Mouse (Mus musculus): Measurements from ENCODE around the gene Car15.

Gene Car15

GRCm38 (mm10) chr16:17838051-17838450, at the start of gene Car15:
Gene Car15 (minus strand): TSS chr16:17838364.
- no peak for DNase-seq

- no peak for DNase-seq
These were observed 46.0 kb upstream of the Car15 start for GRCm38 (mm10) chr16:17884116-17884515.

GRCm38 (mm10) chr16:17882196-17882595, 44.0 kb upstream of the Car15 start:
- DNase-seq = no peak

- no peak for DNase-seq
These were observed 41.4 kb upstream of the Car15 start for GRCm38 (mm10) chr16:17879571-17879970.

GRCm38 (mm10) chr16:17876096-17876495, 37.9 kb upstream of the Car15 start:
- DNase-seq = no peak

GRCm38 (mm10) chr16:17875174-17875573, 37.0 kb upstream of the Car15 start:
- no peak for DNase-seq

GRCm38 (mm10) chr16:17872995-17873394, 34.8 kb upstream of the Car15 start:
- DNase-seq = no peak

- no peak for DNase-seq
These were observed 33.1 kb upstream of the Car15 start for GRCm38 (mm10) chr16:17871248-17871647.

- no peak for DNase-seq
These were observed 27.6 kb upstream of the Car15 start for GRCm38 (mm10) chr16:17865770-17866169.

GRCm38 (mm10) chr16:17865293-17865692, 27.1 kb upstream of the Car15 start:
- DNase-seq = no peak

GRCm38 (mm10) chr16:17858592-17858991, 20.4 kb upstream of the Car15 start:
- peak; percentile 19 for DNase-seq

GRCm38 (mm10) chr16:17857157-17857556, 19.0 kb upstream of the Car15 start:
- no peak for DNase-seq

- DNase-seq = no peak
These were observed 15.1 kb upstream of the Car15 start for GRCm38 (mm10) chr16:17853263-17853662.

GRCm38 (mm10) chr16:17851860-17852259, 13.7 kb upstream of the Car15 start:
- no peak for DNase-seq

GRCm38 (mm10) chr16:17851331-17851730, 13.2 kb upstream of the Car15 start:
- no peak for DNase-seq

- DNase-seq = no peak
These were observed 11.3 kb upstream of the Car15 start for GRCm38 (mm10) chr16:17849486-17849885.

GRCm38 (mm10) chr16:17848928-17849327, 10.8 kb upstream of the Car15 start:
- DNase-seq = peak; percentile 14

GRCm38 (mm10) chr16:17848431-17848830, 10.3 kb upstream of the Car15 start:
- DNase-seq = no peak

- no peak for DNase-seq
These were observed 5.7 kb upstream of the Car15 start for GRCm38 (mm10) chr16:17843701-17844365.

- no peak for DNase-seq
These were observed 4.3 kb upstream of the Car15 start for GRCm38 (mm10) chr16:17842437-17842836.

GRCm38 (mm10) chr16:17839976-17840375, 1.8 kb upstream of the Car15 start:
- DNase-seq = no peak

GRCm38 (mm10) chr16:17835481-17835880, 2.7 kb downstream of the Car15 start:
- no peak for DNase-seq

- DNase-seq = no peak
These were observed 3.6 kb downstream of the Car15 start for GRCm38 (mm10) chr16:17834543-17834942.

GRCm38 (mm10) chr16:17833681-17834399, 4.3 kb downstream of the Car15 start:
- no peak for DNase-seq

GRCm38 (mm10) chr16:17833321-17833680, 4.9 kb downstream of the Car15 start:
- DNase-seq = no peak
